Mouse (Mus musculus) cerebellum, postnatal 4 days (tissue): Measurements from ENCODE around the gene Ccdc57.
A peak's percentile ranks its signal among the peaks of the same experiment; 100 is the strongest.

Source experiments
- DNase-seq, 2 experiments: peaks; one replicate each; pipeline ENCODE4 v3.0.0; 2022; ENCODE audit warnings: low spot score in 2 of 2, mixed read lengths in 1 of 2

Gene Ccdc57

DNA sequence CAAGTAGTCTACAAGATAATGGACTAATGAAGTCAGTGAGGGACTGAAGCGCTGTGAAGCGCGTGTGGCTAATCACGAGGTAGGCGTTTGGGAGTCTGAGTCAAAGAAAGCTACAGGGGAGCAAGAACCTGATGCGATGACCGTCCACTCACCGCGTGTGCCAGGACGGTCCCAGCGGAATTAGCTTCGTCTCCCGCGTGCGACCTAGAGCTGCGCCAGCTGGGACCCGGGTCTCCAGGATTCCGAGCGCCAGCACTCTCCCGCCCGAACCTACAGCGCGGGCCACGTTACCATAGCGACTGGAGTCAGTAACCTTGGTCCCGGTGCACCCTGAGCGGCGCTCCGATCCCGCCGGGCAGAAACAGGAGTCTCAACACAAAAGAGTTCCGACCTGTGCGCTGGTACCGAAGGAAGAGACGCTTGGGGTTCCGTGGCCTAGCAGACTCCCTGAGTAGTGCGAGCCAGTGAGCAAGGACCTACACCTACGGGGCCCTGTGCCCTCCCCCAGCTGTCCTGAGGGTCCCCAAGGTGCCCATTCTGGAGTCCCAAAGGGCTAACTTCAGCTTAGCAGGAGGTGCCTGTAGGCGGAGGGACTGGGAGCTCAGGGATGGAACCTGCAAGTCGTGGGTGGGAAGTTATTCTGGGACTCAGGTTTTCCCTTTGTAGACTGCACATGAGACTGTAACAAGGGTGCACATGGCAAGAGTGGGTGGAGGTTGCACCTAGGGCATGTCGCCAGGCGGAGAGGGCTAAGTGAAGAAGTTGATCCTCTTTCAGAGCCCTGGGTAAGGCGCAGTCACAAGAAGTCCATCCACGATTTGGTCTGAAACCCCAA lies at the start of gene Ccdc57:
Gene Ccdc57, minus strand, starts transcription at position 309 of the 835 bp plus-strand sequence.
- DNase-seq: peak; percentile 84 to 91

DNA sequence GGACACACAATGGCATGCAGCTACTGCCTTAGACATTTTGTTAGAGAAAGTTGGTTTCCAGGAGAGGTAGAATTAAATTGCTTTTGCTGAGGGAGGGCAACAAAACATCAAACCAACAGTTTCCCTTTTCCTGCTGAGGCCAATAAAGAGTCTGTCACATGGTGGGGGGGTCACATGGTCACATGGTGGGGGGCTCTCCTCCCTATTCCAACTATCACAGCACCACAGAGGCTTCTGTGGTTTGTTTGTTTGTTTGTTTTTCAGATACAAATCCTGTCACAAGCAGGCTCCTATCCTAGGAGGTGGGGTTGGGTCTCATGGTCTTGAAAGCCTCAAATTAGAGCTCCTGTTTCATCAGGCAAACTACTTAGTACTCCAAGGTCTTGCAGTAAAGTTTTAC lies 49.8 kb upstream of the Ccdc57 start:
- no peak for DNase-seq

DNA sequence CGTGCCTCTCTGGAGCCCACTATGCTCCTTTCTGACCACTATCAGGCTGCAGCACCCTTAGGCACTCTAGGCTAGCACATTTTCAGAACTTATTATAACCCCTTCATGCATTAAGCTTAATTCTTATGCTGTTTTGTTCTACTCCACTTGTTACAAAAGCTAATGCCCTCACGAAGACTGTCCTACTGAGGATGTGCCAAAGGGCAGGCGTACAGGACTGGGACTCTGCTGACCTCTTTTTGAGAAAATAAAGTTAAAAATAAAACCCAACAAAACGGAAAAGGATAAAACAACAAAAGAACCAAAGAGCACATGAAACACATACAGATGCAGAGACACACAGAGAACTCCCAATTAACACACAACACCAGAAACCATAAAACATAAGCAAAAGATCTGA lies 49.0 kb upstream of the Ccdc57 start:
- DNase-seq: no peak

DNA sequence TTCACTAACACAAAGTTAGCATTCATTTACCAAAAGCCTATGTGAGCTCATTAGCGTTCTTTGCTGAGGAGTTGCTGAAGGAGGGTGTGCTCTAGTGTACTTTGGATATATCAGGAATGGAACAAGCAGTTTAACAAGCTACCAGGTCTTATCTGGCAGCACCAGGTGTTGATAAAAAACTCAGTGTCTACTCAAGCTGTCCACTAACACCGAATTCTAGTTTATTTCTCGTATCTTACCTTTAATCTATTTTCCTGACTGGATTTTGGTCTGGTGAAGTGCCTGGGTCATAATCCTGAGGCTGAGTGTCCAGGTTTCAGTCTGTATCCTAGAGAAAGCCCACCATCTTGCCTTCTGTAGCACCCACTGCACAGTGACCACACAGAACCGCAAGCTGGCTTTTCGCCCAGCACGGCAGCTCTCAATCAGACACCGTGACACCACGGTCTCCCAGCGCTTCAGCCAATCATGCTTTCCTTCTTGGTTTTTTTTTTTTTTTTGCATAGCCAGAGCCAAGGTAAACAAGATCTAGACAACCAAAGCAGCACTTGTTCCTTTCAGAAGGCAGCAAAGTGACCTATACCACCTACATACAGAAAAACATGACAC lies 47.9 kb upstream of the Ccdc57 start:
- DNase-seq: no peak

DNA sequence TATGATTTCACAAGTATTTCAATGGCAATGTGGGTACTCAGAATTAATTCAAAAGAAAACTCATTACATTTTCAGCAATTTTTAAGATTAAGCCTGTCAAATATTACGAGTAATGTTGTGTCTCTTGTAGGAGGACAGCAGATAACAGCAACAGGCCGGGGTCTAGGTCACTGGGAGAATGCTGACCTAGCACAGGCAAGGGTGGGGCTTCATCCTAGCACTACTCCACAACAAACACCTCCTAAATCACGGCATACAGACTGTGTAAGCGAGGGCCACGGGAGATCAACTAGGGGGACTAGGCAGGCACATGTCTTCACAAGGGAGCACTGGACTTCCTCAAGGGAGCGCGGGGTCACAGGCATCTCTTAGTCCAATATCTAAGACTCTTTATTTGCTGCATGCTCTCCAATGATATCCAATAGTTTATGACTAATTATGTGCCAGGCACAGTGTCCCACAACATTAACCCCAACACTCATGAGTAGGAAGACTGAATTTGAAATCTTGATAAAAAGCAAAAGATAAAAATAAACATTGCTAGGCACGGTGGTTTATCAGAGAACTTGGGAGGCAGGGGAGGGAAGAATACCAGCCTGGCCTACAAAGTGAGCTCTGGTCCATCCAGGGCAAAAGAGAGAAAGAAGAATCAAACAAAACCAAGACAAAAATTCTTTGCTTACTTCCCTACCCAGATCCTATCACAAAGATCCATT lies 47.2 kb upstream of the Ccdc57 start:
- no peak for DNase-seq

DNA sequence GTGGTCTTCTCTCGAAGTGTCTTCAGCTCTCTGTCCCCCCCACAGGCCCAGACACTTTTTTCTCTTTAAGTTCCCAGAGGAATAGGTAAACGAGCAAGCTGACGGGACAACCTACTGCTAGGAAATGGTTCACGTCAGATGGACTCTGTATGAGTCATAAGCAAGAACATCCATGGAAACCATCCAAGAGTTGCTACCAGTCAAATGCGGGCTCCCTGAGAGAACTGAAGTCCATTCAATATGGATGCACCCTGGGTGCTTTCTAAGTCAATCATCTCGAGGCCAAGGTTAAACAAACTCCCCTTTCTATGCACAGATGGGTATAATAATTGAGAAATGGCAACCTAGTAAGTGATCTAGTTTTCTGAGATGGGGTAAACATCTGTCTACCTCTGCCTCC lies 40.6 kb upstream of the Ccdc57 start:
- DNase-seq: no peak

DNA sequence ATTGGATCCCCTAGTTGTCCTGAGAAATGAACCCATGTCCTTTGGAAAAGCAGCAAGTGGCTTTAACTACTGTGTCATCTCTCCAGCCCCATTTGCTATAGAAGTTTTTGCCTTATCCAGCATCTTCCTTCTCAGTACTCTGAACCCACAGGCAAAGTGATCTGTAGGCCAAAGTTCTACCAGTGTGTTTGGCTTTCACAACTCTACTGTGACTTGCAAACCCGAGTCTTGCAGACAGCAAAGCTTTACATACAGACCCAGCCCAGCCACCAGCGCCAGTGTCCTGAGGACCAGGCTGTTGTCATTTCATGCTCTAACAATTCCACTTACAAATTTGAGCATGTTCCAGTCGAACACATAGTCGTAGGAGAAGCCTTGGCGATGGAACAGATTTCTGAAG lies 38.6 kb upstream of the Ccdc57 start:
- DNase-seq: no peak

DNA sequence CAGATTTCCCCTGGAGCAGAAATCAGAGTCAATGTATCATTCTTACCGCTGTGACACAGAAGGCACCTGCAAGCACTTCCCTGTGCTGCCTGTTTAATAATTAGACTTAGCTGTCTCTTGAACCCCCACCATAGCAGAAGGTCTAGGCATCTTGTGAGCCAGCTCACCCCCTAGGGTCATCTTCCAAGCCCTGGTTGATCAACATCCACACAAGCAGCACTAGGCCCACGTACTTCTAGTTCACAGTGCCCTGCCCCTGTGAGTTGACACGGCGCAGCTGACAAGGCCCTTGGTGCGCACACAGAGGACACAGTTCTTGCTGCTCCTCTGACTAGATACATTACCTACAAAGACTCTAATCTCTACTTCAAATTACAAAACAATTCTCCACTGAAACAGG lies 37.1 kb upstream of the Ccdc57 start:
- no peak for DNase-seq

DNA sequence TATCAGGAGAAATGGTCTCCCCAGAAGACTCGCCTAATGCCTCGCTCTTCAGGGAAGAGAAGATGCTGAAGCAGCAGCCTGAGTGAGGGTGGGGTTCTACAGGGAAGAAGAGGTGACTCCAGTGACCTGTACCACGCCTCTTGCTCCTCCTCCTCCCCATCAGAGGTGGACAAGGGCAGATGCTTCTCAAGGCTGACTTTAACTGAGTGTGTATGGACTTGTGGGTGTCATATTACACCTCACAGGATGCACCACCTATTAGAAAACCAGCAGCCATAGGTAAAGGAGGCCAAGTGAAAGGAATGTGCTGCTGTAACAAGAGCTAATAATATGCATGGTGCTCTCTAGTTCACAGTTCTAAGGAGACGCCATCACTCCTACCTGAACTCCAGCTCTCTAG lies 32.9 kb upstream of the Ccdc57 start:
- no peak for DNase-seq

DNA sequence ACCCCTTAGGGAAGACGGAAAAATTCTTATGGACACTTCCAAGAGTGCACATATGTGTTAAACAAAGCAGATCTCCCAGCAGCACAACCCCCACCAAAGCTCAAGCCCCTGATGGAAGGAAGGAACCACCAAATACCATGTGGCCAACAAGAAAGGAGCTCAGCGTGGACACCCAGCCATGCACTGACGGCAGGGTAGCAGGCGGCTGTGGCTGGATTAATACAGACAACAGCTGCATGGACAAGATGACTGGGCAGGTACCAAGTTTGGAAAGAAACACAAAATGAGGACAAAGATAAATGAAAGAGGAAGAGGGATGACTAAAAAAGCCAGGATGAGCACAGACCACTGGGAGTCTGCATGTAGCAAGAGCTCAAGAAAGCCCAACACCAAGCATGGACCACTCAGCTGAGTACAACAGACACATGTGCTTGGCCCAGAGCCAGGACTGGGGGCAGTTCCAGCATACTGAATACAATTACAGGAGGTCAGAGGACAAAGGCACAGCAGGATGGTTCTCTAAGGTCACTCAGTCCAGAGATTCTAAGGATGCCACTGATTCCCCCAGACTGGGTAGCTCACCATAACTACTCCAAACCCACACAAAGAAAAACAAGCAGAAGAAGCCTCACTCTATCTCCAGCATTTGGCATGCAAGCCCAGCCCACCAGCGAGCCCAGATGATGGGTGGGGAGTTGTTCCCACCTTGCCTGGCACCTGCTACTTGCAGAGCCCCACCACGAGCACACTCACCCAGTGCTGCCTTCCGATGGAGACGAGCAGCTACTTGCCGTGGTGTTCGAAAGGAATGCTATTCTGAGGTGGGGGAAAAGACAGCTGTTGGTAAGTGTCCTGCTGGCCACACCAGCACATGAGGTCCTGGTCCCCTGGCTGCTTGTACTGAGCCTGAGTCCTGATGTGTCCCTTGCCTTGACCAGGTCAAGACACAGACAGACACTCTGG lies 31.8 kb upstream of the Ccdc57 start:
- DNase-seq: no peak

DNA sequence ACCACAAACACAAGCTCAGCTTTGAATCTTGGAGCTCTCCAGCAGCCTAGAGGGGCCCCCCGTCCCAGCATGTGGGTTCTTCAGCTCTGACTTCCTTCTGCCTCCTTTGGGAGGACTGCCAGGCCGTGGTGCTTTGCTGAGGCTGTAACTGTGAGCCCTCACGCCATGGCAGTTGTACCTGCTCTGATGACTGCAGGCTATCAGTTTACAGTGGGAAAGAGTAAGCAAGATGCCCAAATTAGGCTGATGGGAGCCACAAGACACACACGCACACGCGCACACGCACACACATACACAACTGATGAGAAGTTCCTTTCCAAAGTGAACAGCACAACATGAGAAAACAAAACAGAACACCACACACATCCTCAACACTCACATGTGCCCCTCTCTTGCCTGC lies 30.2 kb upstream of the Ccdc57 start:
- DNase-seq: no peak

DNA sequence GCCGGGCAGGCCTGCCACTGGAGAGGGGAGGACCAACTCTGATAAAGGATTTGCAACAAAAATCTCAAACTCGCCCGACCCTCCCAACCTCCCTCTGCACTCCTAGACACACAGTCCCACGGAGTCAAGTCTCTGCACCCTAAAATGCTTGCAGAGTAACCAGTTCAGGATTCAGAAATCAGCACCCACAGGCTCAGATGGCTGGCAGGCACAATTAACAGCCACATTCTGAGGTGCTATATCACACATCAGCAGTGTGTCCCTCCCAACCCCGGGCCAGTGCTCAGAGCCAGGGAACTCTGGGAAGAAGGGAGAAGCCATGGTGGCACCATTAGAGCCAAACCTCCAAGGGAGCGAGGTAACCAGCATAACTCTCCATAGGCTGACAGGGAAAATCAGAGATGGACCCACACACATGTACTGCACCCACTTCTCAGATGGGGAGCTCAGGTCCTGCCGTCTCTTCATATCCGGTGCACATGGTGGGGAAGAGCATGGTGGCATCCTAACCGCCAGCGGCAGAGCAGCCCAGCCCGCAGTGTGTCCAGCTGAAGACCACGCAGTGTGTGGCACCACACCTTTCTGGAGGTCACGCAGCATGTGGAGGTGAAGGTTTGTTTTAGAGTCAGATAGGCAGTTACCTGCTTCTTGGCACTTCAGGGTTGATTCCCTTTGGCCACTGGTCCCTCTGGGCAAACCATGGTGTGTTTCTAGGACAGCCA lies 29.5 kb upstream of the Ccdc57 start:
- no peak for DNase-seq

DNA sequence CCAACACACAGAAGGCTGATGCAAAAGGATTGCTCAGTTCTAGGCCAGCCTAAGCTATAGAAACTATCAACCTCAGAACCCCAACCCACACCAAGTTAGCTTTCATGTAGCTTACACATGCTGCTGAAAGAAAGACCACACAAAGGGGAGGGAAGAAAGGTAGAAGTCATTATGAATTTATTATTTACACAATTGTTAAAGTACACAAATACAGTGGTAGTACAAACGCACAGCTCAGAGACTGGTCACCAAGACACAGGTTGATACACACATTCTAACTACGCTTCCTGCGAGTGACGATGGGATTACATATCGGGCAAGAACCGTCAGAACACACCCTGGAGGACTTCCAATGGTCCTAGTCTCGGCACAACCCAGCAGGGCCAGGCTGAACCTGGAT lies 28.9 kb upstream of the Ccdc57 start:
- DNase-seq: no peak

DNA sequence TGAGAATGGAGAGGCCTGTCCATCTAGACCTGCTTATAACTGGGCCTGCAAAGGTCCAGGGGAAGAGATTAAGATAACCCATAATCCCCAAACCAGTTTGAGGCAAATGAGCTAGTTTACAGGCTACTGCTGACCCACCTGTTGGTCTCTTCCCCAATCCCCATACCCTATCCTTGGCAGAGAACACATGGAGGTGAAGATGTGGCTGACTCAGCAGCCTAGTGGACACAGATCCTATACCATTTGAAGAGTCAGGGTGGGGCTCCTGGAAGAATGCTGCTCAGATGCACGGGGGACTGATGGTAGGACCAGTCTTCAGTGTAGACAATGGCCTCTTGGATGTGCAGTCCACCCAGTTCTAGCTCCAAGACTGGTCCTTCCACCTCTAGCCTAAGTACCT lies 27.6 kb upstream of the Ccdc57 start:
- DNase-seq: no peak

DNA sequence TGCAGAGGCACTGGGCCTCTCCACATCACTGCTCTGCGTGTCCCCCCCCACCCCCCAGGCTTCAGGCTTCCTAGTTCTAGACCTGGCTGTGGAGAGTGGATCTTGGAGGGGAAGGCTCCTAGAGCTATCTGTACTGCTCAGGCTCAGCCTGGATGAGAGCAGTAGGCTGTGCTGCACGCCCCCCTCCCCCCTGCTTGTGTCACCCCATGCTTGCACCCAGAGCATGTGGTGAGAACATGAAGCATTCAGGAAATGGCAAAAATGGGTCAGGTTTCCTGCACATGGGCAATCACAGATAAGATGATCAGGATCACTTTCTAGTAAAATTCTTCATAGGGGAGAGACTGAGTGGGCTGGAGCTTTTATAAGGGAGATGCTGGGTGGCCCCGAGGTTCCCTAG lies 26.9 kb upstream of the Ccdc57 start:
- DNase-seq: no peak

DNA sequence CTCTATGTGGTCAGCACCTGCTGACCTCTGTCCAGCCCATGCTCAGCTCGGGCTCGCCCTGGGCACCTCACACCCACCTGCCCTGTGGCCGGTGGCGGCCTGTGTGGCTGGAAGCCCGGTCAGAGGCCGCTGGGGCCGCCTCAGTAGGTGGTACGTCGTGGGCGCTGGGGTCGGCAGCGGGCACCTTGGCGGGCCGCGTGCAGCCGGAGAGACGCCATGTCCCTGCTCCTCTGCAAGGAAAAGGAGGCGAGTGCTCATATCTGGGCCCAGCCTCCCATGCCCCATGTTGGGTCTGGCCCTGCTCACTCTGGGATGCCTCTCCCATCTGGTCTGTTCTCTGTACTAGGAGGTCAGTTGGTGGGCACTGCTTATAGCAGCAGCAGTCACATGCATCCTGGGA lies 26.4 kb upstream of the Ccdc57 start:
- DNase-seq: no peak

DNA sequence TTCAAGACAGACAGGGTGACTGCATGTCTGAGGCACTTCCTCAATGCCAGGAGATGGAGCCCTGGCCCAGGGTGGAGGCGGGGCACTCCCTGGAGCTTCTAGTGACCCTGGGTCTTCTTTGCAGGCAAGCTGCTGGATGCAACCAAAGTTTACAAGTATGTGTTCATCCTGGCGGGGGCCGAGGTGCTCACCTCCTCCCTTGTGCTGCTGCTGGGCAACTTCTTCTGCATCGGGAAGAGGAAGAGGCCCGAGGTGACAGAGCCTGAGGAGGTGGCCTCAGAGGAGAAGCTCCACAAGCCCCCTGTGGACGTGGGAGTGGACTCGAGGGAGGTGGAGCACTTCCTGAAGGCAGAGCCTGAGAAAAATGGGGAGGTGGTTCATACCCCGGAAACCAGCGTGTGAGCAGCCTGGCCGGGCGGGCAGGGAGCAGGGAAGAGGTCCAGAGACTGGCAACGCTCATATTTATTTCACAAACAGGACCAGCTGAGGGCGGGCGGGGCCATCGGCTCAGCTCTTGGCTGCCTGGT lies 25.1 kb upstream of the Ccdc57 start:
- no peak for DNase-seq

DNA sequence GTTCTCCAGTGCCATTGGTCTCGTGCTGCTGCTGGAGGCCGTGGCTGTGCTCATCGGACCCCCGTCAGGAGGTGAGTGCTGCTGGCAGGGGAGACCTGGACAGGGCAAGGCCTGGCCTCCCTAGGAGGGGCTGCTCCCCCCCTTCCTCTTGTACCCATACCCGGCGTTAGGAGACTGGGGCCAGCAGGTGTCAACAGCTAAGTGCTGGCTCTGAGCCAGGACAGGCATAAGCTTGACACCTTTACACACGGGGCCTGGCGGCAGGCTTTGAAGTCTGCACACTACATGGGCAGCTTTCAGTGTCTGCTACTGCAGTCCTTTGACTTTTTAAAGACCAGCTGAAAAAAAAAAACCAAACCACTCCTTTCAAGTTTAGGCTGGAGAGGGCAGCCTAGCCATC lies 24.4 kb upstream of the Ccdc57 start:
- no peak for DNase-seq

DNA sequence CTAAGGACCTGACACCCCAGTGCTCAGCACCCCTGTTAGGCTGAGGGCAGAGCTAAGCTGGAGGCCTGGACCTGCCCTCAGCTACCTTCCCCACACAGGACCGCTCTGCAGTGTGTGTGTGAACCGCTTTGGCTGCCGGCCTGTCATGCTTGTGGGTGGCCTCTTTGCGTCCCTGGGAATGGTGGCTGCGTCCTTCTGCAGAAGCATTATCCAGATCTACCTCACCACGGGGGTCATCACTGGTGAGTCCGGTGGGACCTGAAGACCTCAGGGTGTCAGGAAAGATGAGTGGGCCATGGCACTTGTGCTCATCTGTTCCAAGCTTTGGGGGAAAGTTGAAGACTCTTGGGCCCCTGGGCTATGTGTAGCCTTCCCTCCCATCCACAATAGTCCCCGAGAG lies 23.0 kb upstream of the Ccdc57 start:
- no peak for DNase-seq

DNA sequence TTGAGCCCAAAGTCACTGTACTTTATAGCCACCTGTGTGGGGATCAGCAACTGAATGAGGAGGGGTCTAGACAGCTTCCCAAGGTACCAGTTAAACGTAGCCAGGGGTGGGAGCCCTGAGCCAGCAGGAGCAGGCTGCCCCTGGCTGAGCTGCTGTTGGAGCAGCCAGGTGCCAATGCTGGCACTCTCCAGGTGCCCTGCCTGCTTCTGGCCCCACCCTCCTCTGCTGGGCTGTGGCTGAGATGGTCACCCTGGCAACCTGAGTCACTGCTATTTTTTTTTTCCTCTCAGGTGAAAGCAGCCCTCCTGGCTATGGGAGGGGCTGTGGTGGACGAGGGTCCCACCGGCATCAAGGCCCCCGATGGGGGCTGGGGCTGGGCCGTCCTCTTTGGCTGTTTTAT lies 22.3 kb upstream of the Ccdc57 start:
- DNase-seq: no peak
